Mouse (Mus musculus) 3134 (cell line): ENCODE measurements around the gene Cdc40.
A peak's percentile ranks its signal among the peaks of the same experiment; 100 is the strongest.
"Not testable (repeated sequence)": the region's sequence is repeated elsewhere in the genome, so short reads cannot be mapped to it uniquely, and the experiment has no call there.

Experiments
- DNase-seq: peaks from one replicate; pipeline ENCODE4 v3.0.0-alpha.2; 2011; ENCODE audit warnings: low spot score; ENCODE audit not compliant: insufficient read length; ENCODE audit errors: extremely low read depth

Gene Cdc40

GRCm38 (mm10) chr10:40871301-40871700 is 11.8 kb downstream of the Cdc40 start:
- peak; percentile 11 for DNase-seq

GRCm38 (mm10) chr10:40868081-40868480 is 15.0 kb downstream of the Cdc40 start:
- DNase-seq: no peak

GRCm38 (mm10) chr10:40857599-40857998 is 25.5 kb downstream of the Cdc40 start:
- DNase-seq: no peak

- no peak for DNase-seq
These were observed 26.4 kb downstream of the Cdc40 start for GRCm38 (mm10) chr10:40856703-40857102.

GRCm38 (mm10) chr10:40855616-40856015 is 27.5 kb downstream of the Cdc40 start:
- no peak for DNase-seq

GRCm38 (mm10) chr10:40851138-40851537 is 32.0 kb downstream of the Cdc40 start:
- DNase-seq: no peak

- DNase-seq: no peak
These were observed 32.5 kb downstream of the Cdc40 start for GRCm38 (mm10) chr10:40850644-40851043.

- no peak for DNase-seq
These were observed 35.8 kb downstream of the Cdc40 start for GRCm38 (mm10) chr10:40847176-40847874.

- no peak for DNase-seq
These were observed 37.5 kb downstream of the Cdc40 start for GRCm38 (mm10) chr10:40845626-40846025.

GRCm38 (mm10) chr10:40844546-40844945 is 38.6 kb downstream of the Cdc40 start:
- no peak for DNase-seq

- no peak for DNase-seq
These were observed 39.3 kb downstream of the Cdc40 start for GRCm38 (mm10) chr10:40843841-40844240.

- no peak for DNase-seq
These were observed 43.0 kb downstream of the Cdc40 start for GRCm38 (mm10) chr10:40840086-40840485.

GRCm38 (mm10) chr10:40831267-40831666 is 51.8 kb downstream of the Cdc40 start:
- no peak for DNase-seq

GRCm38 (mm10) chr10:40830312-40830711 is 52.8 kb downstream of the Cdc40 start:
- DNase-seq: no peak

- DNase-seq: no peak
These were observed 55.4 kb downstream of the Cdc40 start for GRCm38 (mm10) chr10:40827706-40828105.

- no peak for DNase-seq
These were observed 57.2 kb downstream of the Cdc40 start for GRCm38 (mm10) chr10:40825952-40826351.

GRCm38 (mm10) chr10:40816471-40816870 is 66.6 kb downstream of the Cdc40 start:
- DNase-seq: no peak

- DNase-seq: no peak
These were observed 69.5 kb downstream of the Cdc40 start for GRCm38 (mm10) chr10:40813627-40814026.

GRCm38 (mm10) chr10:40809411-40809910 is 73.7 kb downstream of the Cdc40 start:
- not testable (repeated sequence) for DNase-seq

- DNase-seq: no peak
These were observed 76.9 kb downstream of the Cdc40 start for GRCm38 (mm10) chr10:40806221-40806620.

GRCm38 (mm10) chr10:40805221-40805620 is 77.9 kb downstream of the Cdc40 start:
- no peak for DNase-seq

- no peak for DNase-seq
These were observed 91.0 kb downstream of the Cdc40 start for GRCm38 (mm10) chr10:40792115-40792514.

GRCm38 (mm10) chr10:40790406-40790805 is 92.7 kb downstream of the Cdc40 start:
- no peak for DNase-seq
